Mouse (Mus musculus): ENCODE results near the gene Myom1. TPM values are rescaled to one million over a fixed set of nuclear protein-coding genes. Genes with fewer than 3 reads are reported as not detected.

Myom1 gene
- total and polyA plus RNA-seq, 2 experiments from 2014 or later = 0.60 to 1.2 TPM

GRCm38 (mm10) chr17:71014911-71015310 is 12.5 kb downstream of the Myom1 start:
- Histone ChIP-seq H3K36me3 (ENCODE audit: insufficient read depth, low read length) (no peaks in the 10 kb centered on the region), H3K4me2 (ENCODE audit: low read depth, low read length, poor library complexity, severe bottlenecking) (no peak overlapping the region), H3K9ac (replicated peaks; ENCODE audit: low read length, poor library complexity, severe bottlenecking) (no peak overlapping the region), H3K9me3 (ENCODE audit: low read length) (no peaks in the 10 kb centered on the region), H3K27me3 (ENCODE audit: insufficient read depth, low read length) (no peaks in the 10 kb centered on the region), H3K27ac (ENCODE audit: low read depth, low read length) (no peak overlapping the region), H3K4me3 (ENCODE audit: low read depth, low read length) (no peak overlapping the region), H3K4me1 (ENCODE audit: insufficient read depth, low read length) (no peaks in the 10 kb centered on the region)
- no peak for TF ChIP-seq CTCF (IDR thresholded peaks at IDR 0.05)
- DNase-seq (ENCODE audit: low spot score) (no peak), ATAC-seq (ENCODE audit: low FRiP score) (no peak)
- 42% methylated on average over 5 of the region's 5 CpGs for WGBS

GRCm38 (mm10) chr17:71017457-71017998 is 15.1 kb downstream of the Myom1 start:
- H3K9me3 ChIP-seq (ENCODE audit: low read length) = no peaks in the 10 kb centered on the region
- no peak overlapping the region for H3K4me2 ChIP-seq (ENCODE audit: low read depth, low read length, poor library complexity, severe bottlenecking)
- 95% methylated on average over 4 of the region's 4 CpGs for WGBS
- DNase-seq (ENCODE audit: low spot score) (no peak), ATAC-seq (ENCODE audit: low FRiP score) (no peak)
- no peak overlapping the region for H3K4me3 ChIP-seq (ENCODE audit: low read depth, low read length)
- no peaks in the 10 kb centered on the region for H3K27me3 ChIP-seq (ENCODE audit: insufficient read depth, low read length)
- H3K27ac ChIP-seq (ENCODE audit: low read depth, low read length) = no peak overlapping the region
- H3K9ac ChIP-seq (replicated peaks; ENCODE audit: low read length, poor library complexity, severe bottlenecking) = no peak overlapping the region
- H3K36me3 ChIP-seq (ENCODE audit: insufficient read depth, low read length) = no peaks in the 10 kb centered on the region
- H3K4me1 ChIP-seq (ENCODE audit: insufficient read depth, low read length) = no peaks in the 10 kb centered on the region
- TF ChIP-seq CTCF (IDR thresholded peaks at IDR 0.05) = no peak

- ATAC-seq (ENCODE audit: low FRiP score) = no peak
- TF ChIP-seq CTCF (IDR thresholded peaks at IDR 0.05) = no peak
- WGBS = 99% methylated on average over 3 of the region's 3 CpGs
- Histone ChIP-seq H3K9ac (replicated peaks; ENCODE audit: low read length, poor library complexity, severe bottlenecking) (no peak overlapping the region), H3K4me1 (ENCODE audit: insufficient read depth, low read length) (no peaks in the 10 kb centered on the region), H3K27ac (ENCODE audit: low read depth, low read length) (no peak overlapping the region), H3K4me2 (ENCODE audit: low read depth, low read length, poor library complexity, severe bottlenecking) (no peak overlapping the region), H3K4me3 (ENCODE audit: low read depth, low read length) (no peak overlapping the region), H3K27me3 (ENCODE audit: insufficient read depth, low read length) (no peaks in the 10 kb centered on the region), H3K36me3 (ENCODE audit: insufficient read depth, low read length) (no peaks in the 10 kb centered on the region), H3K9me3 (ENCODE audit: low read length) (no peaks in the 10 kb centered on the region)
- no peak for DNase-seq (ENCODE audit: low spot score)
Measured at GRCm38 (mm10) chr17:71018151-71018550, 15.7 kb downstream of the Myom1 start.

GRCm38 (mm10) chr17:71018616-71019308 is 16.3 kb downstream of the Myom1 start:
- 85% methylated on average over 15 of the region's 15 CpGs for WGBS
- H3K9me3 ChIP-seq (ENCODE audit: low read length) = no peaks in the 10 kb centered on the region
- no peak overlapping the region for H3K4me3 ChIP-seq (ENCODE audit: low read depth, low read length)
- H3K27me3 ChIP-seq (ENCODE audit: insufficient read depth, low read length) = no peaks in the 10 kb centered on the region
- DNase-seq (ENCODE audit: low spot score) (no peak), ATAC-seq (ENCODE audit: low FRiP score) (no peak)
- no peak overlapping the region for H3K4me2 ChIP-seq (ENCODE audit: low read depth, low read length, poor library complexity, severe bottlenecking)
- no peak overlapping the region for H3K9ac ChIP-seq (replicated peaks; ENCODE audit: low read length, poor library complexity, severe bottlenecking)
- no peak overlapping the region for H3K27ac ChIP-seq (ENCODE audit: low read depth, low read length)
- TF ChIP-seq CTCF (IDR thresholded peaks at IDR 0.05) = no peak
- no peaks in the 10 kb centered on the region for H3K36me3 ChIP-seq (ENCODE audit: insufficient read depth, low read length)
- H3K4me1 ChIP-seq (ENCODE audit: insufficient read depth, low read length) = no peaks in the 10 kb centered on the region

- WGBS = 34% methylated on average over 6 of the region's 6 CpGs
- ATAC-seq (ENCODE audit: low FRiP score) = no peak
- H3K27me3 ChIP-seq (ENCODE audit: insufficient read depth, low read length) = no peaks in the 10 kb centered on the region
- H3K36me3 ChIP-seq (ENCODE audit: insufficient read depth, low read length) = no peaks in the 10 kb centered on the region
- no peak for TF ChIP-seq CTCF (IDR thresholded peaks at IDR 0.05)
- H3K4me1 ChIP-seq (ENCODE audit: insufficient read depth, low read length) = no peaks in the 10 kb centered on the region
- H3K9me3 ChIP-seq (ENCODE audit: low read length) = no peaks in the 10 kb centered on the region
- no peak overlapping the region for H3K4me3 ChIP-seq (ENCODE audit: low read depth, low read length)
- no peak overlapping the region for H3K9ac ChIP-seq (replicated peaks; ENCODE audit: low read length, poor library complexity, severe bottlenecking)
- no peak overlapping the region for H3K27ac ChIP-seq (ENCODE audit: low read depth, low read length)
- H3K4me2 ChIP-seq (ENCODE audit: low read depth, low read length, poor library complexity, severe bottlenecking) = no peak overlapping the region
- DNase-seq (ENCODE audit: low spot score) = no peak
Measured at GRCm38 (mm10) chr17:71019309-71019655, 16.8 kb downstream of the Myom1 start.

- H3K9ac ChIP-seq (replicated peaks; ENCODE audit: low read length, poor library complexity, severe bottlenecking) = no peak overlapping the region
- H3K4me2 ChIP-seq (ENCODE audit: low read depth, low read length, poor library complexity, severe bottlenecking) = no peak overlapping the region
- H3K4me3 ChIP-seq (ENCODE audit: low read depth, low read length) = no peak overlapping the region
- ATAC-seq (ENCODE audit: low FRiP score) = no peak
- H3K27ac ChIP-seq (ENCODE audit: low read depth, low read length) = no peak overlapping the region
- no peak for TF ChIP-seq CTCF (IDR thresholded peaks at IDR 0.05)
- H3K27me3 ChIP-seq (ENCODE audit: insufficient read depth, low read length) = no peaks in the 10 kb centered on the region
- no peaks in the 10 kb centered on the region for H3K36me3 ChIP-seq (ENCODE audit: insufficient read depth, low read length)
- no peaks in the 10 kb centered on the region for H3K4me1 ChIP-seq (ENCODE audit: insufficient read depth, low read length)
- DNase-seq (ENCODE audit: low spot score) = no peak
- WGBS = 63% methylated on average over 9 of the region's 9 CpGs
- no peaks in the 10 kb centered on the region for H3K9me3 ChIP-seq (ENCODE audit: low read length)
Measured at GRCm38 (mm10) chr17:71019860-71020259, 17.4 kb downstream of the Myom1 start.

Data from midbrain, postnatal 0 days (tissue).